Mouse (Mus musculus) hindbrain, embryonic 12.5 days (tissue): ENCODE data around the gene Grxcr1. TPM values are rescaled to one million over a fixed set of nuclear protein-coding genes. Genes with fewer than 3 reads are reported as not detected.

Experiments
- polyA plus RNA-seq: library from polyadenylated mRNA; unstranded; fragments of >200 nt; fragmentation: Nextera tagmentation; extraction: Ambion mirVana; gene quantifications from 2 replicates; pipeline ENCODE4 v1.2.1, GENCODE M21; 2016

The Grxcr1 gene
- polyA plus RNA-seq, 1 experiment from 2014 or later: 0.27 TPM

Other genes starting within 250 kb of the Grxcr1 start
- 34.0 and 37.3 TPM in 2 replicates for gene Atp8a1, start 184.4 kb upstream of the Grxcr1 start, polyA plus RNA-seq
- not detected in 2 replicates for gene Gm5108, start 90.2 kb upstream of the Grxcr1 start, polyA plus RNA-seq
- not detected in 2 replicates for gene Gm21905, start 85.4 kb upstream of the Grxcr1 start, polyA plus RNA-seq